Mouse (Mus musculus): ENCODE results near the gene Dctpp1.

- TF ChIP-seq CTCF (conservative IDR thresholded peaks at IDR 0.05; ENCODE audit: insufficient read depth, insufficient read length, low read depth, low read length): no peak
- no peak for TF ChIP-seq POLR2A (IDR thresholded peaks at IDR 0.05; ENCODE audit: low read depth, low read length)
Observed at GRCm38 (mm10) chr7:127297586-127298193, 37.2 kb upstream of the Dctpp1 start.

All from kidney, adult 2 months (tissue).